Mouse (Mus musculus): ENCODE measurements around the gene Use1.

Use1 gene

DNA sequence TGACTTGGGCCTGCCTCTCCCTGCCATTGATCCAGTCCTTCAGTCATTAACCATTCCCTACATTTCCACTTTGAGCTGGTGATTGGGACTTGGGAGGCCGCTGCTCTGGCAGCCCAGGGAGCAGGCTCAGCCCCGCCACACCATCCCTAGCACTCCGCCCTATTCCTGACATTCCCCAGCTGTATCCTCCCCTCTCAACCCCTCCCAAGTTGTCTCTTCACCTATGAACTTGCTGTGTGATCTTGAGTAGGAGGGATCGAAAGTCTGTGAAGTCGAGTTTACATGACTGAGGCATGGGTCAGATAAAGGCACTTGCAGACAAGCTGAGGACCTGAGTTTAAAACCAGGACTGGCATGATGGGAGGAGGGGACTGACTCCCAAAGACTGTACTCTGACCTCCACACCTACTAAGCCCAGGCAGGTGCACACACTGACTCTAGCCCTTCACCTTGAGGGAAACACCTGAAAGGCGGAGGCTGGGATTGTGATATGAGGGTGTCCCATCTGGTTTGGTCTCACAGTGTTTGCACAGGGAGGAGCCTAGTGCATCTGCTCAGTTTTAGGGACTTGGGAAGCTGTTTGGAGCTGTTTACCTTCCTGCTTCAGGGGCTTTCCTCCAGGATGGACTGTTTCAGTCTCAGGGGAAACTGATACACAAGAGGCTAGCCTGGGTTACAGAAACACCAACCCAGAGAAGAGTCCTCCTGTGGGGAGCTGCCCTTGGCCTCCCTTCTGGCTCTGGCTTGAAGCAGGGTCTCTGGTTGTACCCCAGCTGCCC, 36.6 kb downstream of the Use1 start:
- no peak for DNase-seq (ENCODE audit: low spot score)

- no peak for DNase-seq (ENCODE audit: low spot score)
Observed at GRCm38 (mm10) chr8:71404011-71404410, 37.4 kb downstream of the Use1 start.

DNA sequence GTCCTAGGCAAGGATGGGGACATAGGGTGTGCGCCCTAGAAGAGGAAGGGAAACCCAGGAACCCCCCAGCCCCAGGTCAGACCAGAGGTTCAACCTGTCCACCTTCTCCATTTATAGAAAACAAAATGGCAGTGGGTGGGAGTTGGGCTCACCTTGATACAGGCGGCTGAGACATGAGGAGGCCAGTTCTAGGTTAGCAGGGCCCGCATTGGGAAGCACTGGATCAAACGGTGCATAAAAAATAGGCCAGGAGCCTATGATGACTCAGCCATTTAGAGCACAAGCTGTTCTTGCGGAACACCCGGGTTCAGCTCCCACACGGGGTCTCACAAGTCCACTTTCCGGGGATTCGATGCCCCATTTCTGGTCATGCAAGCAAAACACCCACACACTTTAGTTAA, 38.3 kb downstream of the Use1 start:
- DNase-seq (ENCODE audit: low spot score) = peak; percentile 24

GRCm38 (mm10) chr8:71405401-71406098, 38.9 kb downstream of the Use1 start, which contains the start of gene Ankle1:
Gene Ankle1, plus strand, starts transcription at chr8:71406010.
- DNase-seq (ENCODE audit: low spot score) = peak; percentile 98

GRCm38 (mm10) chr8:71406099-71407015, 39.7 kb downstream of the Use1 start:
- DNase-seq (ENCODE audit: low spot score) = peak; percentile 84

- no peak for DNase-seq (ENCODE audit: low spot score)
Observed at GRCm38 (mm10) chr8:71407441-71407840, 40.8 kb downstream of the Use1 start.

DNA sequence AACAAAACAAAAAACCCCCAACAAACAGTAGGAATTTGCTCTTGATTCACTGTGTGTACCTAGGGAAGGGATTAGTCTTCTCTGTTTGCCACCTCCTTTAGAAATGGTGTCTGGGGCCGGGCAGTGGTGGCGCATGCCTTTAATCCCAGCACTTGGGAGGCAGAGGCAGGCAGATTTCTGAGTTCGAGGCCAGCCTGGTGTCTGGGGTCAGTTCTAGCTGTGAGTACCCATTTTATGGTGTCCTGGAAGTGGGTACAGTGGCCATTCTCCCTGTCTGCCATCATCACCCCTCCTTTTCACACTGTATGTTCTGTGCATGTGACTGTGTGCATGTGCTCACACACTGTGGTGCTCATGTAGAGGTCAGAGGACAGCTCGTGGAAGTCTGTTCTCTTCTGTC, 41.6 kb downstream of the Use1 start:
- no peak for DNase-seq (ENCODE audit: low spot score)

DNA sequence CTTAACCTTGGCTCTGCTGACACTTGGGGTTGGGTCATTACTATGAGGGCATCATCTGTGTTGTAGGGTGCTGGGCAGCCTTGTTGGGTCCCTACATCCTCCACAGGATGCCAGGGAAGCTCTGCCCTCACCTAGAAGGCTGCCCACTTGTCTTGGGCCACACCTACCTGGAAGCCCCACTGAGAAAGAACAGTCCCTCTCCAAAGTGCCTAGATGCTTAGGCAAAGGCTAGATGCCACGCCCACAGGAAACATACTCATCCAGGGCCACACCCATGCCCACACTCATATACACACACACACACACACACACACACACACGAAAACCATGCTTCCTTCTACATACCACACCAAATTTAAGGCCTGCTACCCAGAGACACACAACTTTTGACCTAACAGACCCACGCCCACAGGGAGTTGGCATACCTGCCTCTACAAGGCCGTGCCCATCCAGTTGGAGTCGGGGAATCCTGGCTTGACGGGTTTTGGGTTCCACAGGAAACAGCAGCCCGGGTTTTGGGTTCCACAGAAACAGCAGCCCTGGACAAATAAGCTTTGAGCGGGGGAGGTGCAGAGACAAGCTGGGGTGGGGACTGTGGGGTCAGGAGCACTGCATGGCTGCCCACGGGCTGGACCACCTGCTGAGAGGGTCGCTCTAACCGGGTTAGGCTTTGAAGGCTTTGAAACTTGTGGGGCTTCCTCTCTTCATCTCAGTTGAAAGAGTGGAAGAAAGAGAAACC, 45.1 kb downstream of the Use1 start:
- no peak for DNase-seq (ENCODE audit: low spot score)
